Mouse (Mus musculus) lung, postnatal 25 days (tissue): ENCODE measurements around the gene Tsc22d3.
"Not testable (repeated sequence)": the region's sequence is repeated elsewhere in the genome, so short reads cannot be mapped to it uniquely, and the experiment has no call there.

Source experiments
- DNase-seq: peaks from one replicate; pipeline ENCODE4 v3.0.0; 2022; ENCODE audit warnings: low spot score

Tsc22d3 gene

DNA sequence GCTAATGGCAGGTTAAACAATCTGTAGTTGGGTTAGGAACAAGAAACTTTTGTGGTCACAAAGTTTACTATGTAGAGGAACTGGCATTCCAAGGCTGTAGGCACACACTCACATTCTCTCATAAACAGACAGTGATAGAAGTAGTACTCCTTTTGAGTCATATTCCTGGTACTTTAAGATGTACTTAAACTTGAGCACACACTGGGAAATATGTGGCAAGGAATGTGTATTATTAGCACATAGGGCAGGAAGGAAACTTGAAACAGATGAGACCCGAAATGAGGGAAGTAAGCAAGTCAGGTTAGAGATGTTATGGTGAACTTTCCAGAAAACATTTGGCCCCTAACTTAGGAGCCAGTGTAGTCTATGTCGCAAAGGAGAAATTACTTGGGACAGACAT, 34.7 kb downstream of the Tsc22d3 start:
- DNase-seq: peak; percentile 30

DNA sequence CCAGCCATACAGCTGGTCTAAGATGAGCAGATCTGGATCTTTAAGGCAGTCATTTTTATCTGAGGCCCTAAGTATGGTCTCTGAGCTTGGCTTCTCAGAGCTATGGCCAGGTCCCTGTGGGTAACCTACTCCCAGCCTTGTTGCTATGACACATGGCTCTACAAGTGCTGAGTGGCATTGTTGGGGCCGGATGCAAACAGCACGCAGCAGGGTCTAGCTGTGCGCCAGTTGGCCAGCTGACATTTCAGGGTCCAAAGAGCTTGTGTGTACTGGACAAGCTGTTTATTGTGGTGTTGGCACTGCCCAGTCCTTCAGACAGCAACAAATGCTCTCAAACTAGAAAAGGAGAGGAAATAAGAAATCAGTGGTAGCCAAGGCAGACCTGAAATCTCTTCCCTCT, 35.2 kb downstream of the Tsc22d3 start:
- no peak for DNase-seq

DNA sequence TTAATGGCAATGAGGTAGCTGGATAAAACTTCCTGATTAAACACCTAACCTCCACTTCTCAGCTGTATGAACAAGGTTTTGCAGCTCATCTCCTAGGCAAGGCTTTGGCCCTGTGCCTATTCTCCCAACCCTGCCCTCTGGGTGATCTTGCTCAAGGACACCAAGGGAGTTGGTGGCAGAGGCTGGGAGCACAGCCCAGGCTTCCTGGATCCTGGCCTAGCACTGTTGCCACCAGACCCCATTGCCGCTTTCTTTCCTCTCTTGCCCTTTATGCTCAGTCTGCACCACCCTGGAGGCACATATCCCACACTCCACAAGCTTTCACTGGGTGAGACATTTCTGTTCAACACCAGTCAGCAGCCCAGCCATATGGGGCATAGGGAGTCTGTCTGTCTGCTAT, 35.7 kb downstream of the Tsc22d3 start:
- no peak for DNase-seq

DNA sequence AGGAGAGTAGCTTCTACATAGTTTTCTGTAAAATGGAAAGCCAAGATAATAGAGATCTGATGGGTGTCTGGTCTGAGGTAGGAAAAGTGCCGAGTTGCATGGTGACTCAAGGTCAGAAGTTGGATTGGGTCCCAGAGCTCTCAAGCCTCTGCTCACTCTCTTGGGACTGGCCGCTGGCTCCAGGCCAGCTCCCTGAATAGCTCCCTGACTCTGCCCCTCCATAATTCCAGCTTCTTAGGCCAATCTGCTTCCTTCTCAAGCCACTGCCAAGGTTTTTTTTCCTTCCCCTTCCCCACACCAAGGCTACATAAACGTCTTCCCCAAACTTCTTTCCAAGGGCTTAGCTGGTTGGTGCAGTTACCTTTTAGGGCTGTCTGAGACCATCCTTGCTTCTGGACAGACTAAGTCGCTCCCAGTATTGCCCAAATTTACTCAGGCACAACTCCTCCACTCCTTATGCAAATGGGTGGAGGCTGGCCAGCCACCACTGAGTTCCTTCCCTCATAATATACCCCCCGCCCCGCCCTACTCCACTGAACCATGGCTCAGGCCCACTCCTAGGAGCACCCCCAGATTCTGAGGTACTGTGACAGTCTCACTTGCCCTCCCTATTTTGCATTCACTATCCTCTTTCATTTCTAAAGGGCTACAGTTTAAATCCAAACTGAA, 42.1 kb downstream of the Tsc22d3 start:
- DNase-seq: peak; percentile 78

DNA sequence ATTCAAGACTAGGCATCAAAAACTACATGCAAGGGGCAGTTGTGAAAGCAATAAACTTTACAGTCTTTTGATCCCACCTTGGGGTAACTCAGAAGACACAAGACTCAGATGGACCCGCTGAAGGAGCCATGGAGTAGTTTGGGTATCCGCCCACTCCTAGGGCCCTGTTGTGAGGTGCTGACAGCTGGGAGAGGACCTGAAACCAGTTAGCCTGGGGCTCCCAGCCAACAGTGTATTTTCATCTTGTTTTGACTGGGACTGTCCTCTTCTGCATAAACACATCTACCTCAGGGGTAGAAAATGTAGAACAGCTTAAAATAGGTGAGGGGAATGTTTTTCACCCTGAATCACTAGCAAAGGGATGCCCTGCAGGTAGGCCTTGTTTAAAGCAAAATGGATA, 44.5 kb downstream of the Tsc22d3 start:
- DNase-seq: no peak

DNA sequence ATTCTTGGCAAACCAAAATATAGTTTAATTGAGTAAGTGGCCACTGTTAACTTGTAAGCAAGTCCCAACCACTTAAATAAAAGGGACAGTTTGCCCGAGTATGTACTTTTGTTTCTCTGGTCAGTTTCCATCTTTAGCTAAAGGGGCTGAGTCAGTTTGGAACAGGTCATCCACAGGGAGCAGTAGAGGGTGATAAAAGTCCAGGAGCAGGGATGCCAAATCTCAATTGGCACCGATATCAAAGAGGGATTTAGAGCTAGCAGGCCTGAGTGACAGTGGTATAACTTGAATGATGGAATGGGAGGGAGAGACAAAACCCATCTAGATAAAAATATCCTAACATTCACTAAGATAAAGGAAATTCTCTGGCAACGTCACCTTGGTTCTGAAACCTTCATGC, 45.0 kb downstream of the Tsc22d3 start:
- no peak for DNase-seq

DNA sequence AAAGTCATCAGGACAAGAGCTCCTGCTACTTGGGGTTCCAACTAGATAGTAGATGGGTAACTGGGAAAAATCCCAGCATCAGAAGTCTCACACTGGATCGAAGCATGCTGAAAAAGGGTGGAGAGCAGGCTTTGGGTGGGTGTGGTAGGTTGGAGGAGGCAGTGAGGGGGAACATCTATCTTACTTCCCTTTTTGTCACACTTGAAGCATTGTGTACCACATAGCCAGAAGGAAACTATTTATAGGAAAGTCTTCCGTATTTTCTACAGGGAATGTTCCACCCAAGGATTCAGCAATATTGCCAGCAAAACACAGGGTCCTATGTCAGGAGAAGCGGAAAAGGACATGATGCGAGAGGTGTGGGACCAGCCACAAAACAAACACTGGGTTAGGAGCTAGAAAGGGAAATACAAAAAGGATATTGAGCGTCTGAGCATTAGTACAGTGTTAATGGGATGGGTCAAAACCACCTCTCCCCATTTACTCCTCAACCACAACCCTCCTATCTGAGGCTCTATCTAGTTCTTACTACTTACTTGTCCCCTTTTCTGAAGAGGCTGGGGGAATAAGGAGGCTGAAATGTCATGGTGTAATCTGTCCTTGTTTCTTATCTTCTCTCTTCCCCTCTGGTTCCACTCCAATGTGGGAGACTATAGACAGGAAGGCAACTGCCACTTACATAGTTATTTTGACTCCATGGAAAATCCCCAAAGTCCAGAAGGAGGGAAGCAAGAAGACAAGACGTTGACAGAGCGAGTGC, 52.6 kb downstream of the Tsc22d3 start:
- peak; percentile 48 for DNase-seq

DNA sequence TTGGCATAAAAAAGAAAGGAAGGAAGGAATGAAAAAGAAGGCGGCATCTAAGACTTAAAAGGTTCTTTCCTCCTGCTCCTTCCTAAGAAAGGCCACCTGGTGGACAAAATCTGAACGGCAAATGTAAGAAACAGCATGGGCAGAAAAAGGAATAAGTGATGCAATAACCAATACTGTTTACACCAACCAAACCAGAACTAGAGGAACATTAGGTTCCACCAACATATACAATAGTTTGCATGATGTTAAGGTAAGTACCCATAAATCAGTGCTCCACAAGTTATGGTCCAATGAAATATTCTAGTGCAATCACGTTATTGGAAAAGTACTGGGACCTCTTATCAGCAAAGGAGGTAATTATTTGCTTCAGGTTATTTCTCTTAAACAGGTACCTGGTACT, 55.7 kb downstream of the Tsc22d3 start:
- peak; percentile 82 for DNase-seq

DNA sequence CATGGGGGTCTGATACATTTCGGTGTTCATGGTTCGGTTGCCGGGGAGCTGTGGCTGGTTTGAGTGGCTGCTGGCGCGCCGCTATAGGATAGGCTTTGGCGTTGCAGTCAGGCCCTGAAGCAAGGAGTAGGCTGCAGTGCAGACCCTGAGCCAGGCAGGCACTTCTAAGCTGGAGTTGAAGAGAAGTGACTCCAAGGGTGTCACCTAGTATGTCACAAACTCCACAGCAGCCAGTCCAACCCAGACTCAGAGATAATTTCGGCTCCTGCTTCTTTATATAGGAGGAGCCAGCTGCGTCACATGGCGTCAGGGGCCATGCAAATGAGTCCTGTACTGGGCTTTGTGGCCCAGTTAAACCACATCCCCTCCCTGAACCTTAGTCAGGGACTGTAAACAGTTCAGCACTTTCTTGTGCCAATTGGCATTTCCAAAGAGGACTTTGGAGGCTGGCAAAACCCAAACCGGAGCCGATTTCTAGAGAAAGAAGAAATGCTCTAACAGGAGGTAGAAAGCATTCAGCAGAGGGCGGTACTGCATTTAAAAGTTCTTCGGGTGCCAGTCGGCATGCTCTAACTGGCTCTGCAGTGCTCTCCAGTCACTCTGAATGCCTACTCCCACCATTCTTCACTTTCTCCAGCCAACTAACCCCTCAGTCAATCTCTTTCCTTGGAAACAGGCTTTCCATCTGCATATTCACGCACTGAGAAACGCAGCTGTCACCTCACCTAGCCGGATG, 57.4 kb downstream of the Tsc22d3 start:
- peak; percentile 94 for DNase-seq

DNA sequence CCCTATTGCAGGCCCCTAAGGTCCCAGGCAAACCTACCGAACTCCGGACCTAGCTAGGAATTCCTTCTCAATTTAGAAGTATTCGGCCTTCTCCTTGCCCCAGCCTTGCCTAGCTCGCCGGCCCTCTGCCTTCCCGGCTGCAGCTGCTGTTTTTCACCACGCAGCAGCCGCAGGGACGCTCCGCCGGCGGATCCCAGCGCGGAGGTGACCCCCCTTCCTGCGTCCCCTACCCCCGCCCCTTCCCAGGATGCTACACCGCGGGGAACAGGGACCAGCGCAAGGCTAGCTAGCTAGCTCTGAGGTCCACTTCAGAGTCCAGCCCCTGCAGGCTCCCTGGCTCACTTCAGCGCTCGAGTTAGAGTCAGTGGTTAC, 58.0 kb downstream of the Tsc22d3 start:
- DNase-seq: peak; percentile 40

DNA sequence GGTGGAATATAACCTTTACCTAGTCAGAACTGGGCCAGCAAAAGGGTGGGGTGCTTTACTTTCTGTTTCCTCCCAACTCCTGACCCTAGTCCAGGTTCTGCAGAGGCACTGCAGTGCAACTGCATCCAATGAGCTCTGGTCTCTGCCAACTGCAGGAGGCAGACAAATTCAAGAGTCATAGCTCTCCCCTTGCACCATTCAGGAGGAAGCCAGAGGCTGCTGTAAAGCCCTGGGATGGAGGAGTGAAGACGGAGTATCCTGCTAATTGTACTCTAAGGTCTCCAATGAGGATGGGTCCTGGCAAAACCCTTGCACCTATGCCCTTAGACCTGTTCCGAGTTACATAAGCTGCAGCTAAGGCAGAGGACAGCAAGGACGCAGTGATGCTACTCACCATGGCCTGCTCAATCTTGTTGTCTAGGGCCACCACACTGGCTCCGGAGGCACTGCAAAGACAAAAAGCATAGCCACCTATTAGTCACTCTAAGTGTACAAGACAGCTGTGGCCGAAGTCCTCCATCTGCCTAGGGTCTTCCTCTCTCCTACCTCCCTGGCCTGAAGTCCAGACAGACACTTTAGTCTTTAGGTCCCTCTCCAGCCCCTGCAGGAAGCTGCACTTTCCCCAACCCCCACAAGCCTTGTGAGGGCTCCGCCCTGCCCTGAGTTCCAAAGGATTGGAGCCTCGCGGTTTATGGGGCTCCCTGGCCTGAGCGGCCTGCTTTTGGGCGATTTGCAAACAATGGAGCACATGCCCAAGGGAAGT, 58.6 kb downstream of the Tsc22d3 start:
- no peak for DNase-seq

DNA sequence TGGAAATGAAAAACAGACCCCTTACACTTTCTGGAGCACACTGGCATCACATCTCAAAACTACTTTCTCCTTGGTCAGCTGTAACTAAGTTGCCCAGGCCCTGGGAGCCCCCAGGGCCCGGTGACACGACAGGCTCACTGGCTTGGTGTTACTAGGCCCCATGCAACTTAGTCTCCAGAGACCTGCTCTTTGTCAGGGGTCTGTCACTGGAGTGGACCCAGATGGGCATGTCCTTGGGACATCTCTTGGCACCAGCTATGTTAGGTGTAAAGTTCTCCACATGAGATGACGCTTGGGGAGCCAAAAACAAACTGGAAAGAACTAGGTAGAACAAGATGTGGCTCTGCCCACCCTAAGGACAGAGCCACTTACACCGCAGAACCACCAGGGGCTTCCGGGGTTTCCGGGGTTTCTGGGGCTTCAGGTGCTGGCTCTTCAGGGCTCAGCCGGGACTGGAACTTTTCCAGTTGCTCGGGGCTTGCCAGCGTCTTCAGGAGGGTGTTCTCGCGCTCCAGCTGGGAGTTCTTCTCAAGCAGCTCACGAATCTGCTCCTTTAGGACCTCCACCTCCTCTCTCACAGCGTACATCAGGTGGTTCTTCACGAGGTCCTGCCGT, 59.9 kb downstream of the Tsc22d3 start:
- DNase-seq: no peak

DNA sequence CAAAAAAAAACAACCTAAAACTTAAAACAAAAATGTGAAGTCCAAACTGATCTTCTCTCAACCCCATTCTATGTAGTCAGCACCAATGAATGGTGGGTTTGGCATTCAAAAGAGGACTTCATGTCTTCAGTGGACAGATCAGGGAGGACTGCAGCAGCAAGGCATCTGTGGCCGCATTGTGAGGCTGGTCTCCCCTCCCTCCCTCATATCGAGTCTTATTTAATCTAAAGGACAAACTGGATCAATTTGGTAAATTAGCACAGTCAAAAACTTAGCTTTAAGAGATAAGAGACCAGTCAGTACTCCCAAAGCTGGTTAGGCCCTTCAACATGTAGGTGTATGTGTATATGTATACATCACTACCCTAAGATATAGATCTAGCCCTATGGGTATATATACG, 60.6 kb downstream of the Tsc22d3 start:
- not testable (repeated sequence) for DNase-seq

DNA sequence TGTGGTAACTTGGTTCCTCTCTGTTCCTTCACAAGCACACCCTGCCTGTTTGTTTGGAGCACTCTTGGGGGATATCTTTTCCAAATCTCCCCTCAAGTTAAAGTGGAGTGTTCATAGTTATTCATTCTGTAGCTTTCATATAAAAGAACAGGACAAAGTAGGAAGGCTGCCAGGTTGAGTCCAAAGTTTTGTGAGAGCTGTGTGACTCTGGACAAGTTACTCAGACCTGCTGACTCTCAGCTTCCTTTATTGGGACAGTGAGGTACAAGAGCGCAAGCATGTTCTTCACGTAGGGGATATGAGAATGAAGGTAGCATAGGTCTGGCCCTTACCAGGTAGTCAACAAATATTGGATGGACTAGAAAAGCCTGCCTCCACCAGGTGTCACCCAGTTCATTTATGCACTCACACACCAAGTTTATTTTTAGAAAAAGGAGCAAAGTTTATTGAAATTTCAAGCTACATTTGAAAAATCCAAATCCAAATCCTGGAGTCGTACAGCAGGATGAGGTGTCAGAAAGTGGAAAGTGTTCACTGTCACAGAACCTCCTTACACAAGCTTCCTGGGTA, 61.3 kb downstream of the Tsc22d3 start:
- DNase-seq: no peak

DNA sequence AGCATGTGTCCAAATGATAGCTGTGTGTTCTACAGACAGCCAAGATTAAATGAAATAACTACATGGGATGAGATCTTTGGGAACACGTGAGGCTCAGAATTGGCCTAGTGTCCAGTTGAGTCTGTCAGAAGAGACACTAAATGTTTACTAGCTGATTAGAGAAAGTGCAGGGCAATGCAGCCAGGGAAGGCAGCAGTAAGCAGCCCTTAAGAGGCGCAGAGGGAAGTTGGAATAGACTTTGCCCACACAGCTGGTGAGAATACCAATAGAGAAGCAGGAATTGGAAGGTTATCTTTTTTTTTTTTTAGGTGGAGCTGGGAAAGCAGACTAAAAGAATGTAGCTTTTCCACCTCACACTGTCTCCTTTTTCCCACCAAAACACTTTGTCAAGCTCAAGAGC, 61.8 kb downstream of the Tsc22d3 start:
- DNase-seq: no peak

DNA sequence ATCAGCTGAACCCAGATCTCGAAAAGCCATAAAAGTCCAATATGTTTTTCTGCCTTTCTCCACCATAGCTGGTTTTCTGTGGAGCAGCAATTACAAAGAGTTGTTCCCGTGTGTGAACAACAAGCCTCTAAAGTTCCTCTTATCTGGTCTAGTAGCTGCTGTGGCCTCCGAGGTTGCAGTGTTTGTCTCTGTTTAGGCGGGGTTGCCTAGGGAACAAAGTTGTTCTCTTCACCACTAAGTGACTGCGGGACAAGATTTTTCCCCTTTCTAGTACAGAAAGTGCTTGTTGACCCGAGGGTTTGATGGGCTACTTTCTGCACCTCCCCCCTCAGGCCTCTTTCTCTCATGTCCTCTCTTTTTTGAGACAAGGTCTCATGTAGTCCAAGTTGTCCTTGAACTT, 62.8 kb downstream of the Tsc22d3 start:
- DNase-seq: peak; percentile 92

DNA sequence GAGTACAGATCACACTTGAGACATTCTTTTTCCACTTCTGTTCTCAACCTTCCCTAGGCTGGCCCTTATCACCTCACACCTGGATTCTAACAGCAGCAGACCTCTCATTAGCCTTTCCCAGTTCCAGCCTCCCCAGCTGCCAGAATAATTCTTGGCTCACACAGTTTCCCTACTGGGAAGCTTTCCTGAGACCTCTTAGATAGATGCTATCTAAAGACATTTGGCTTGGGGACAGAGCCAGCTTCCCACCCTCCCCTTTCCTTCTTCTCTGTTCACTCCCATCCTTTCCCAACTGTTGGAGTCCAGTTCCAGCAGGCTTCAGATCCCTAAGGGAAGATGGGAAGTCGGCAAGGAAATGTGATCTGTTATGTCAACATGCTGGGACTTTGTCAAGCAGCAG, 65.0 kb downstream of the Tsc22d3 start:
- peak; percentile 45 for DNase-seq

DNA sequence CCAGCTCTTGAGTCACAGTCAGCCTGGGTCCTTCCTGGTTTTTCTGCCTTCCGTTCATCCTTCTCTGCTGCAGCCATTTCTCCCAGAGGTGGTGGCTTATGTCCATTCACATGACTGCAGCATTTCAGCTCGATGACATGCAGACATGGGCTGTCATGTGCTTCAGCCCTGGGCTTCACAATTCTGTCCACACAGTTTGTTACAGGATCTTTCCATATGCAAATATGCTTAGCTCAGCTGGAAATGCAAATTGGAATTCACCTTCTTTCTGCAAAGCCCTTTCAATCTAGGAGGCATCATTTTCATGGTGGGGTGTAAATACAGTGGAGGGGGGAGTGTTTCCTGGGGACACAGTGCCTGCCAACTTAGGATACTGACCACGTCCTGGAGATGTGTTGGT, 66.2 kb downstream of the Tsc22d3 start:
- no peak for DNase-seq

DNA sequence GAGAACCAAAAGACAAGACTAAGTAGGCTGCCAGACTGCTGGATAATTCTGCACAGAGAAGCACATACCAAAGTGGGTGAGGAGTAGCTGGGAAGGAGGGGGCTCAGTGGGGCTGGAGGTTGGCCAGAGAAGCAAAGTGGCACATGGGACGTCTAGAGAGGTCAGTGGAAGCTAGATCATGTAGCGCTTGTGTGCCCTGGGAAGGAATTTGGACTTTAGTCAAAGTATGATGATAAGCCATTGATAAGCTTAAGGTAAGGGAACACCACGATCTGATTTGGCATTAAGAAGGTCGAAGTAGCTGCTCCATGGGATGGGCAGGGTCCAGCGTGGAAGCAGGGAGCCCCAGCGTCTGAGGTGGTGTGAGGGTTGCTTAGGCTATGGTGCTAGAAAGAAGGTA, 68.1 kb downstream of the Tsc22d3 start:
- no peak for DNase-seq

DNA sequence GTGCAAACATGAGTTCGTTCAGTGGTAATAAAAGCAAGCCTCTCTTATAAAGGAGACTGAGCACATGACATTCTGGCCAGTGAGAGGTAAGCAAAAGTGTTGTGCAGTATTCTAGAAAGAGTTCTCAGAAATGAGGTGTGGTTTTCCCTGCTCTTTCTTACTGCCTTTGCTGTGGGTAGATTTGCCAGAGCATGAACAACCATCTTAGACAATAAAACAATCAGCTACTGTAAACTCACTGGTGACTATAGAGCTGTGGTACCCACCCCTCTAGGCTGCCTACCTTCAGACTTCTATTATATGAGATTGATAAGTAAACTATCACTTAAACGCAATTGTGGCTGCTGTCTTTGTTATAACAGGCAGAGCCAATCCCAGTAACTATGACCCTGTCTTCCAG, 69.1 kb downstream of the Tsc22d3 start:
- no peak for DNase-seq

DNA sequence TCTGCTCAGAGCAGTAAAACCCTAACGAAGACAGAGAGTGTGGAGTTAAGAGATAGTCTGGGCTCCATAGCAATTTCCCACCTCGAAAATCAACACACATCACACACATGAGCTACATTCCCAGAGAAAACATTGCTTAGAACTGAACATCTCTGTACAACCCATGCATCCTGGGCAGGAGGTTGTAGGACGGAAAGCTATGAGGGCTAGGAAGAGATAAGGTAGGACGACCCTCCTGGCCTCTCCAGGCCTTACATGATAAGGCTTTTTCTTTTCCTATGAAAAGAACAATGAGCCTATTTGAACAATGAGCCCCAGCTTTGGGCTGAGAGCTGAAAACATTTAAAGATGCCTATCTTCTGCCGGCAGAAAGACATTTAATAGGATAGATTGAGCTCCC, 69.8 kb downstream of the Tsc22d3 start:
- DNase-seq: no peak

DNA sequence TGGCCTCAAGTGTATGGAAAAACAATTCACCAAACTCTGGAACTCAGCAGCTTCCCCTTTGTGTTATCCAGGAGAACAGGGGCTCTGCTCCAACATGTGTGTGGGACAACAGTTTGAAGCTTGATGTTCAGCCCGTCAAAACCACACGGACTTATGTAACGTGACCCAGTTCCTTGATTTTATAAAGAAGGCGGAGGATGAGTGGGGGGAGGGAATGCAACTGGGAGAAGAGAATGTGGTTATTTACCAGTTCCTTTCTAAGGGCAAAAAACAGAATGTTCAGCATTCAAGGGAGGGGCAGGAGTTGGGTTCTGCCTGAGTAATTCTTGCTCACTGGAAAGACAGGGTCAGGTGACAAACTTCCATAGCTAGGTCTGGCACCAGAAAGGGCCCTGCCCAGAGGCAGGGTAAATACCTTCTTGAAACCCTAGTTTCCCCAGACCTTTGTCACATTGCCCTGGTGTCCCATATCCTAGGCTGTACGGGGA, 71.3 kb downstream of the Tsc22d3 start:
- DNase-seq: peak; percentile 90
